Mouse (Mus musculus): ENCODE measurements at regions not wholly inside any gene's neighbourhood (a gene's known extent, or its start where the extent isn't known, plus 50 kb on each side); places are given as distances from the start of the nearest gene placed in this dataset.

- no peak for DNase-seq
Measured at GRCm38 (mm10) chr2:169233151-169234123, 278.1 kb upstream of the Zfp64 start.

DNA sequence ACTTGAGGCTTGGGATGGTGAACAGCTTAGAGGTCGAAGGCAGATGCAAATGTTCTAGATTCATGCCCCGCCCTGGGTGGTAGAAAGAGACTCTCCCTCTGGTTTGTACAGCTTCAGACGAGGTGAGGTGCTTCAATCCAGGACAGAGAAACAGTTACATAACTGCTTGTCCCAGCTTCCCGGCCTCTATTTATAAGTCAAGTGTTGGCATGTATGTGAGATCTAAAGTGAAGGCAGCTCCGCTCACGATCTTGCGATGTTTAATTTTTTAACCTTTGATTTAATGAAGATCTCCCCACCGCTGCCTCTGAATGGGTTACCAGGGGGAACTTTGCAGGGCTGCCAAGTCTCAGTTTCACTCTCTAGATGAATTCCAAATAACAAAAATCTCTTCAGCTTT, 266.9 kb upstream of the Zfp64 start:
- DNase-seq, result no peak

DNA sequence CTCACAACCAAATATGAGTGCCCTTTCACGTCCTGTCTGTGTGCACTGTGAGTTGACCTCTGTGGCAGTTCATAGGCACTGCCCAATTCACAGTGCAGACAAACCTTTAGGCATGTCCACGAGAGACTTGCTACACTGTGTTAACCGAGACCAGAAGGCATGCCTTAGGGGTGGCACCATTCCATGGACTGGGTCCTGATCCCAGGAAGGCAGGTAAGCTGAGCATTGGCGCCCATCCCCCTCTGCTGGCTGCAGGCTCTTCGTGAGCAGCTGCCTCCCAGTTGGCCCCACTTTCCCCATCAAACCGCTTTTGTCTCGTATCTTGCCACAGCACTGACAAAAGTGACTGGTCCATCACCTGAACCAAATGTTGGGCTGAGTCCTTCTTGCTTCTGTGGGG, 265.8 kb upstream of the Zfp64 start:
- DNase-seq, result no peak

DNA sequence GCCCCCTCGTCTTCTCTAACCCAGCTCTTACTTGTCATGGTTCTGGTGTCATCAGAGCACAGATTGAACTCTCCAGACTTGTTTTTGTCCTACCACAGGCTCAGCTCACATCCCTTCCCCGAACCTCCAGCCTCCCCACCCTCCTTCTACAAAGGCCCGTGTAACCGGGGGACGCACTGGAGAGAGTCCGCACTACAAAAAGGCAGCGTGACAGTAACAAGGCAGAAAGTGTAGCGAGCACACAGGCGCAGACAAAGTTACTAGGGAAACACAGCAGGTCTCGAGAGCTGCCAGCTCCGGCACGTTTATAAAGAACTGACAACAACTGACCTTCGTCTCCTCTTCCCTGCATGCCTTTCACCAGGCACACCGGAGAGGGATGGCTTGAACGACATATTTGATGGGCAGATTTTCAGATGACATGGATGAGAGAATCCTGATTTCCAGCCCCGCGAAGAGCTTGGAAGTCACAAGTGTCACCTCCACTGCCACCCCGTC, 260.2 kb upstream of the Zfp64 start:
- no peak for DNase-seq

GRCm38 (mm10) chr2:169214396-169214795, 259.0 kb upstream of the Zfp64 start:
- no peak for DNase-seq

GRCm38 (mm10) chr2:169213314-169213713, 257.9 kb upstream of the Zfp64 start:
- DNase-seq, result no peak

DNA sequence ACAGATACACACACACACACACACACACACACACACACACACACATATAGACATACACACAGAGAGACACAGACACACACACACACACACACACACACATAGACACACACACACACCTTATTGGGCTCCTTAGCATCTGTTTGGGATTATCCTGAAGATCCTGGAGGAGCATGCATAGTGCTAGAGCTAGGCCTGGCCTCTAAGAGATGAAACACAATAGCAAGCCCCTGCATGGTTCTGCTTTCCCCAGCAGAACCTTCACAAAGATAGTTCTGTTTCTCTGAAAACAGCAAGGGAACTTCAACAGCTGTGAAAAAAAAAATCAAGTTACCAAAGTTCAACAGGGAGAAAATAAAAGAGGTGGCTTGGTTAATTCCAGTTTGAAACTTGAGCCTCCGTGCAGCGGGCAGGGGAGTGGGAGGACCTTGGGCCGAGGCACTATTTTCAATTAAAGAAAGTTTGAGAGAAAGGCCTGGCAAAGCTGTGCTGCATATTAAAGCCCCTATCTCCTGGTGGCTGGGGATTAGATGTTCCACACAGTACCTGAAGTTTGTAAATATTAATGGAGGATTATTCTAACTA, 257.4 kb upstream of the Zfp64 start:
- DNase-seq, result no peak

GRCm38 (mm10) chr2:169204254-169204752, 248.9 kb upstream of the Zfp64 start:
- DNase-seq, result no peak

DNA sequence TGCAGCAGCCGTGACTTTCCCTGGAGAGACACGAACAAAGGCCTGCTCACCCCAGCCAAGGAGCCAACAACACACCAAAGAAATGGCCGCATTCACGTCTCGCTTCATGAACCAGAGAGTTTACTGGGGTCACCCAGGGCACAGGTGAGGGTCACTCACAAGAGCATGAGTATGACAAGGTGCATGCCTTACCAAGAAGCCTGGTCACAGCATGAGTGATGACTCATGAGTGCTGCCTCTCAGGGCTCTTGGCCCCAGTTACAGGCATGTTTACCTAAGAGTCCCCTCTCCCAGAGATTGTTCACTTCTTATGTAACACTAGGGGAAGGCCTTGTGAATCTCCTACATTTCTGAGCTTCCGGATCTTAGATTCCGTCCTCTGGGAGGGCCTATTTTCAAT, 236.6 kb upstream of the Zfp64 start:
- DNase-seq, result no peak

- no peak for DNase-seq
Measured at GRCm38 (mm10) chr2:169191465-169191864, 236.1 kb upstream of the Zfp64 start.

GRCm38 (mm10) chr2:169177565-169177964, 222.2 kb upstream of the Zfp64 start:
- no peak for DNase-seq

DNA sequence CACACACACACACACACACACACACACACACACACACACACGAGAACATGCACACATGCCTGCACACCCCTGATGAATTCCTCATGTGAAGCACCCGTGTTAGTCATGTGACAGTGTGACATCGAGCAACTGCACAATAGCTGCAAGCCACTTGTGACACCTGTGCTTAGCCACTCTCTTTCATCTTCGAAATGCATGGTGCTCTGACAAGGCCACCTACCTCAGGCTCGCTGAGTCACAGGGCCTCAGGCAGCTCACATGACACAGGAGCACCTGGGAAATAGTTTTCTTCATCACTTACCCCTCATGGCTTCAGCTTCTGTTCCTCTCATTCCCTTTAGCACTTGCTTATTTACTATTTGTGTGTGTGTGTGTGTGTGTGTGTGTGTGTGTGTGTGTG, 213.4 kb upstream of the Zfp64 start:
- DNase-seq, result no peak

GRCm38 (mm10) chr2:169168376-169168775, 213.0 kb upstream of the Zfp64 start:
- no peak for DNase-seq

DNA sequence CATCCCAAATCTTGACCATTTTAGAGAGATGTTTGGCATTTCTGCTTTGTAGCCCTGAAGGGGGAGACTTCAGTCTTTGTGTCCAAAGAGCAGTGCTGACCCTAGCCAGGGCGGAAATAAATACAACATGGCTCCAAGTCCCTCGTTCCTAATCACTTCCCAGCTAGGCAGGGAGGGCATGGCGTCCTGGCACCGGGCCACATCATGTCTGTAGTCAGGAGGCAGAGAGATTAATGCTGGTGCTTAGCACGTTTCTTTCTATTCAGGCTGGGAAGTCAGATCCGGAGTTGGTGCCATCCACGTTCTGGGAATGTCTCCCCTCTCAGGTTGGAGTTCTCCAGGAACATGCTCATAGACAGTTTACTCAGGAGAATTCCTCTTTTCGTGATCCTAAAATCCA, 206.3 kb upstream of the Zfp64 start:
- no peak for DNase-seq

DNA sequence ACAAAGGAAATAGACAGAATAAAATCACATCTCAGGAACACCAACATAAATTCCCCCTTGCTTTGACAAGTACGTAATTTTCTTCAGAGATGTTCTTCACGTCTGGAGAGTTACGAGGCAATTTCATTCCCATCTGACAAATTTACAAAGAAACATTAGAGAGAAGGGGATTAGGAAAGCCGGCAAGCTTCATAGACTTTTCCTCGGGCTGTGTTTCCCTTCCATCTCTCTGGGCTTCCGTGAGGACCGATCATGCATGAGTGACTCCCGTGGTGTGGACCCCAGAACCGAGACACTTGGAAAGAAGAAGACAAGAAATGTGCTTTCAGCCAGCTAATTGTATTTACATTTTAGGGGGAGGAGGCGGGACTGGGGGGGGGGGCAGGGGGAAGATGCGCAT, 203.4 kb upstream of the Zfp64 start:
- no peak for DNase-seq

- no peak for DNase-seq
Measured at GRCm38 (mm10) chr2:169158005-169158673, 202.8 kb upstream of the Zfp64 start.

GRCm38 (mm10) chr2:169156908-169157307, 201.5 kb upstream of the Zfp64 start:
- DNase-seq, result no peak

- no peak for DNase-seq
Measured at GRCm38 (mm10) chr2:169154881-169155280, 199.5 kb upstream of the Zfp64 start.

- no peak for DNase-seq
Measured at GRCm38 (mm10) chr2:169147655-169148054, 192.3 kb upstream of the Zfp64 start.

DNA sequence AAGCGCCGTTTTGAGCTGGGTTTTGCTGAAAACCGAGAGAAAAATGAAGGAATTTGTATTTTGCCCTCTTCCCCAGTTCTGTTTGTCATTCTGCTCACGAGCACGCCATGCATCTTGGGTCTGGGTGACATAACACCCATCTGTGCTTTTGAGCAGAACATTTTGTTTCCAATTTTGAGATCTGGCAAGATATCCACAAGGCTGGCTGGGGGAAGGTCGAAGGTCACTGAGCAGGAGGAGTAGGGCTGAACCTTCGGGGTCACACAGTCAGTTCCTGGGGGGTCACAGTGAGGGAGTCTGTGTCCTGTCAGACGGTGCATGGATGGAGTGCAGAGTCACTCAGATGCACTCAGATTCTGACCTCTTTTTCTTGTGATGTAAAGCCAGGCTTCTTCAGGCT, 186.8 kb upstream of the Zfp64 start:
- DNase-seq, result no peak

- no peak for DNase-seq
Measured at GRCm38 (mm10) chr2:169133855-169134254, 178.5 kb upstream of the Zfp64 start.

GRCm38 (mm10) chr2:169125476-169125875, 170.1 kb upstream of the Zfp64 start:
- no peak for DNase-seq

- no peak for DNase-seq
Measured at GRCm38 (mm10) chr2:169122887-169123286, 167.5 kb upstream of the Zfp64 start.
